Mouse (Mus musculus): ENCODE data around the gene Hoxd8. TPM values are rescaled to one million over a fixed set of nuclear protein-coding genes. Genes with fewer than 3 reads are reported as not detected.

Gene Hoxd8
- total RNA-seq, 2 experiments from 2014 or later: not detected

GRCm38 (mm10) chr2:74726551-74726950, 22.1 kb downstream of the Hoxd8 start, which contains the start of gene Gm28230:
TSS of gene Gm28230 (plus strand) at chr2:74726728.
- DNase-seq (ENCODE audit: low spot score in 2 of 2): no peak
- intact Hi-C loops (cut with DNase I): no loop called here

- DNase-seq (ENCODE audit: low spot score in 2 of 2): no peak
- intact Hi-C loops (cut with DNase I): no loop called here
Observed at GRCm38 (mm10) chr2:74726973-74727639, 22.7 kb downstream of the Hoxd8 start.

DNA sequence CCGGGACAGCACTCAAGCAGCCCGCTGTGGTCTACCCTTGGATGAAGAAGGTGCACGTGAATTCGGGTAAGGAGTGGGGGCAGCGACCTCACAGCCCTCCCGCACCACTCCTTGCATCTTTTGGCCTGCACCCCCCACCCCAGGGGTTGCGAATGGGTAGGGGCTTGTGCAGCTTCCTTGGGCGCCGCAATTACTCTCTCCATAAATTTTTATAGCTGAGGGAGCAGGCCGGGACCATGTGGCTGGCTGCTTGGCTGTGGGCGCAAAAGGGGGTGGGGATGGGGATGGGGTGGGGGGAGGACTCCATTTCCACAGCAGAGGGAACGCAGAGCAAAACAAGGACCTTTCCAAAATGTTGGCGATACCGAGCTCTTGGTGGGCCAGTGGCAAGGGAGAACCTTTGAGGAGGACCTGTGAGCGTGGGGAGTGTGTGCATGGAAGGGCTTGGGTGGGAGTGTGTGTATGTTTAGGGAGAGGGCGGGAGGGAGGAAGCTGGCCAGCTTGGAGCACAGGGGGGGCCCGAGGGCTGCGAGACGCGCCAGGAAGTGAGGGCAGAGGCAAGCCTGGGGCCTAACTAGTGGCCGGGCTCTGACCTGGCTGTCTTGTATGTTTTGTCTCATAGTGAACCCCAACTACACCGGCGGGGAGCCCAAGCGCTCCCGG, 23.4 kb downstream of the Hoxd8 start:
- DNase-seq (ENCODE audit: low spot score in 2 of 2): no peak
- intact Hi-C loops (cut with DNase I): no loop called here

DNA sequence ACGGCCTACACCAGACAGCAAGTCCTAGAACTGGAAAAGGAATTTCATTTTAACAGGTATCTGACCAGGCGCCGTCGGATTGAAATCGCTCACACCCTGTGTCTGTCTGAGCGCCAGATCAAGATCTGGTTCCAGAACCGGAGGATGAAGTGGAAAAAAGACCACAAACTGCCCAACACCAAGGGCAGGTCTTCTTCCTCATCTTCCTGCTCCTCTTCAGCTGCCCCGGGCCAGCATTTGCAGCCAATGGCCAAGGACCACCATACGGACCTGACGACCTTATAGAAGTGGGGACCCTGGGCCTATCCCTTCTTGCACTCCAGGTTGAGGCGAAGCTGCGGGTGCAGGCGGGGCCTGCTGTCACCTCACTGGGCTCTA, 23.9 kb downstream of the Hoxd8 start:
- no peak for DNase-seq (ENCODE audit: low spot score in 2 of 2)
- intact Hi-C loops (cut with DNase I): no loop called here

- intact Hi-C loops (cut with DNase I): no loop called here
- DNase-seq (ENCODE audit: low spot score in 2 of 2): no peak
Observed at GRCm38 (mm10) chr2:74730331-74730730, 25.9 kb downstream of the Hoxd8 start.

- intact Hi-C loops (cut with DNase I): no loop called here
Observed at GRCm38 (mm10) chr2:74731055-74731454, 26.6 kb downstream of the Hoxd8 start.

GRCm38 (mm10) chr2:74731799-74732512, 27.5 kb downstream of the Hoxd8 start:
- intact Hi-C loops (cut with DNase I): no loop called here
- DNase-seq (ENCODE audit: low spot score in 2 of 2): no peak

More at GRCm38 (mm10) chr2:74731055-74731454, 26.6 kb downstream of the Hoxd8 start:
- DNase-seq (ENCODE audit: low spot score in 2 of 2): no peak

DNA sequence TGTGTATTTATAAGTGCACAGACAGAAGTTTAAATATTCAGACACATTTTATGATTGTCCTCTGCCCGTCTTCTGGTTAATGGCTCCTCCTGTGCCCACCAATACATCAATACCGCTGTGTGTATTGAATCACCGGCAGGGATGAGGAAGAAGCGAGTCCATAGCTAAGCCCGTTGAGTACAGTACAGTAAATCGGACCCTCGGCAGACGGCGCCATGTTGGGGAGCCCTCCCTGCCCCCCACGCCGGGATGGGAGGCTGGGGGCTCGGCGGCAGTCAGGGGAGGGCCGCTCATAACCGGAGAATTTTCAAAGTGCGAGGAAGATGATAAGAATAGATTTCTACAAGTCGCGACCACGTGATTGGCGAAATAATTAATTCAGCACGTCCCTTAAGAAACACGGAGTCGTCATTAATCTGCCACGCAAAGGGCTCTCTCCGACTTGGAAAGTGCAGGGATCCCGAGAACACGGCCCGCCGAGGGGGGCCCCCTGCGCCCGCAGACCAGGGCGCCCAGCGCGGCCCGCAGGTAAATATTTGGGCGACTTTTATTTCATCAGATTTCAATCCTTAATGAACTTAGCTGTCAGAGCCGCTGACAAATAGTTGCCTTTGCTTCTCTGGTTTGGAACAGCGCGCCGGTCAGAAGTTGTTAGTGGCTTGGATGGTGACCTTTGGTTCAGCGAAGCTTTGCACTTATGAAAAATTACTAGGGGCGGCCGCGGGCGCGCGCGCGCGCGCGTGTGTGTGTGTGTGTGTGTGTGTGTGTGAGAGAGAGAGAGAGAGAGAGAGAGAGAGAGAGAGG, 28.3 kb downstream of the Hoxd8 start:
- intact Hi-C loops (cut with DNase I): no loop called here
- no peak for DNase-seq (ENCODE audit: low spot score in 2 of 2)

- DNase-seq (ENCODE audit: low spot score in 2 of 2): no peak
- intact Hi-C loops (cut with DNase I): no loop called here
Observed at GRCm38 (mm10) chr2:74733317-74733661, 28.9 kb downstream of the Hoxd8 start.

DNA sequence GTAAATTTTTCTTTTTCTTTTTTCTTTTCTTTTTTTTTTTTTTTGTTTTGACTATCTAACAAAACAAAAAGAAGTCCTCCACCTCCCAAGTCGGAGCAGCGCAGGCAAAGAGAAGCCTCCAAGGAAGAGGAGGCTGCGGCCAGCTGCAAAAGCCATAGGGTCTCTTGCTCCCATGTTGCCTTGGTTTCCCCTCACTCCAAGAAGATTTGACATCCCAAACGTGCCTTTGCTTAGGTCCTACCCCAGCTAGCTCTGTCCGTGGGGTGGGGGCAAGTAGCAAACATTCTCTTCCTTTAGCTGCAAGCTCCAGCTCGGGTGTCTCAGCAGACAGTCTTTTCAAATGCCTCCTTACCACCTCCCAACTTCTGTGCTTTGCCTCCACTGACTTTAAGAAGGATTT, 29.4 kb downstream of the Hoxd8 start:
- DNase-seq (ENCODE audit: low spot score in 2 of 2): no peak
- intact Hi-C loops (cut with DNase I): no loop called here

- intact Hi-C loops (cut with DNase I): no loop called here
- no peak for DNase-seq (ENCODE audit: low spot score in 2 of 2)
Observed at GRCm38 (mm10) chr2:74734451-74734850, 30.0 kb downstream of the Hoxd8 start.

GRCm38 (mm10) chr2:74734996-74735811, 30.8 kb downstream of the Hoxd8 start:
- DNase-seq (ENCODE audit: low spot score in 2 of 2): no peak
- intact Hi-C loops (cut with DNase I): no loop called here

- no peak for DNase-seq (ENCODE audit: low spot score in 2 of 2)
- intact Hi-C loops (cut with DNase I): no loop called here
Observed at GRCm38 (mm10) chr2:74735851-74736687, 31.7 kb downstream of the Hoxd8 start.

- DNase-seq (ENCODE audit: low spot score in 2 of 2): no peak
- intact Hi-C loops (cut with DNase I): no loop called here
Observed at GRCm38 (mm10) chr2:74736688-74737577, 32.5 kb downstream of the Hoxd8 start.

GRCm38 (mm10) chr2:74737578-74738070, 33.2 kb downstream of the Hoxd8 start:
- no peak for DNase-seq (ENCODE audit: low spot score in 2 of 2)
- intact Hi-C loops (cut with DNase I): no loop called here

DNA sequence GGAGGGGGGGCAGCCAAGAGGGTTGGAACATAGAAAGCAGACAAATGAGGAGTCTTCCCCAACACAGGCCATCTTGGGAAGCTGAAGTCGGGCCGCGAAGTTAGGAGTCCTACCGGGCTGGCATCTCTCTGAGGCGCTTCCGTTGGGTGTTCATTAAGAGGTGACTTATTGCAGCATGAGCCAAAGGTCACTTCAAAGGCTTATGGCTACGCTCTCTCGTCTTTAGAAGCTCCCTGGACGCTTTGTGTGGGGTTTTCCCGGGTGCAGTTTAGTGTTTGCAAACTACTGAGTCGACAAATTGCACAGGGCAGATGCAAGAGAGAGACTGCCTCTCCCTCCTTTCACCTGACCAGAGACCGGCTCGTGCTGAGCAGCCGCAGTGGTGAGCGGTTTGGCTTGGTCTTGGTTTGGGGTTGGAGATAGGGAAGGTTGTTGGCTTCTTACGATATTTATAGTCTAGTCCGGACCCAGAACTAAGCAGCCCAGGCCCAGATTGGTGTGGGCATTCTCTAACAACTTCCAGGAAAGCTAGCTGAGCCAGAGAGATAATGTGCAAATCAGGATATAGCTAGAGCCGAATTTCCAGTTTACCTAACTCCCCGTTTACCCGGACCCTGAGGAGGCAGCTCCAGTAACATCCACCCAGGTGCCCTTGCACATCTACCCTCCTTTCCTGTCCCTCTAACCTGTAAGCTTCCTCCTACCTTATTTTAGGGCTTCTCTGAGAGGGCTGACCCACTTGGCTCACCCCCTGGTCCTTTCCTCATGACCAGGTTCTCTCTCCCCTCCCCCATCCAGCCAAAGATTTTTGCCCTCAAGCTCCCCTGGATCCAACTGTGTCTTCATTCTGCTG, 34.4 kb downstream of the Hoxd8 start:
- intact Hi-C loops (cut with DNase I): no loop called here
- DNase-seq (ENCODE audit: low spot score in 2 of 2): no peak

All from left cerebral cortex, postnatal 14 days (tissue).